Mouse (Mus musculus): ENCODE results near the gene Ascl3. TPM values are rescaled to one million over a fixed set of nuclear protein-coding genes. Genes with fewer than 3 reads are reported as not detected.

Ascl3 gene
- polyA plus RNA-seq, 1 experiment from 2014 or later = not detected

- Histone ChIP-seq H3K9me3 (no peaks in the 10 kb centered on the region), H3K4me3 (peak overlapping the region; percentile 73), H3K27me3 (ENCODE audit: insufficient read depth, poor library complexity, severe bottlenecking) (no peaks in the 10 kb centered on the region), H3K27ac (peak overlapping the region; percentile 90), H3K4me1 (peaks cover 37% of the 10 kb centered on the region), H3K36me3 (no peaks in the 10 kb centered on the region)
- WGBS = 2% methylated on average over 17 of the region's 17 CpGs
- DNase-seq (ENCODE audit: low spot score) = no peak
Measured at GRCm38 (mm10) chr7:109704016-109704377, 27.5 kb downstream of the Ascl3 start.

- H3K27me3 ChIP-seq (ENCODE audit: insufficient read depth, poor library complexity, severe bottlenecking) = no peaks in the 10 kb centered on the region
- DNase-seq (ENCODE audit: low spot score) = peak; percentile 98
- peaks cover 31% of the 10 kb centered on the region for H3K4me1 ChIP-seq
- peak within 1 kb of the TSS; percentile 90 for H3K27ac ChIP-seq
- peak within 1 kb of the TSS; percentile 73 for H3K4me3 ChIP-seq
- no peaks in the 10 kb centered on the region for H3K36me3 ChIP-seq
- WGBS = under 1% methylated on average over 61 of the region's 61 CpGs
- H3K9me3 ChIP-seq = no peaks in the 10 kb centered on the region
Measured at GRCm38 (mm10) chr7:109703190-109704015, 28.1 kb downstream of the Ascl3 start, which contains the start of the genes St5 and Akip1. Gene St5, minus strand, starts transcription at chr7:109703605. Gene Akip1, plus strand, starts transcription at chr7:109703690.

GRCm38 (mm10) chr7:109702721-109703120 is 28.8 kb downstream of the Ascl3 start:
- 34% methylated on average over 4 of the region's 4 CpGs for WGBS
- no peak overlapping the region for H3K27ac ChIP-seq
- peak overlapping the region; percentile 73 for H3K4me3 ChIP-seq
- H3K9me3 ChIP-seq = no peaks in the 10 kb centered on the region
- DNase-seq (ENCODE audit: low spot score) = no peak
- H3K36me3 ChIP-seq = no peaks in the 10 kb centered on the region
- H3K4me1 ChIP-seq = peaks cover 24% of the 10 kb centered on the region; the same call in 1 of the 2 replicates
- no peaks in the 10 kb centered on the region for H3K27me3 ChIP-seq (ENCODE audit: insufficient read depth, poor library complexity, severe bottlenecking)

- no peak for DNase-seq (ENCODE audit: low spot score)
- Histone ChIP-seq H3K27ac (no peak overlapping the region), H3K4me3 (no peak overlapping the region), H3K36me3 (no peaks in the 10 kb centered on the region), H3K4me1 (peaks cover 14% of the 10 kb centered on the region; the same call in 1 of the 2 replicates), H3K27me3 (ENCODE audit: insufficient read depth, poor library complexity, severe bottlenecking) (no peaks in the 10 kb centered on the region), H3K9me3 (no peaks in the 10 kb centered on the region)
Measured at GRCm38 (mm10) chr7:109700213-109700612, 31.3 kb downstream of the Ascl3 start.

- Histone ChIP-seq H3K27ac (peak overlapping the region; percentile 31; the same call in 1 of the 2 replicates), H3K4me3 (no peak overlapping the region), H3K36me3 (no peaks in the 10 kb centered on the region), H3K9me3 (no peaks in the 10 kb centered on the region), H3K27me3 (ENCODE audit: insufficient read depth, poor library complexity, severe bottlenecking) (no peaks in the 10 kb centered on the region), H3K4me1 (0 out of 2 replicates have a peak, but pooled peaks cover 4% of the 10 kb centered on the region)
- no peak for DNase-seq (ENCODE audit: low spot score)
- 81% methylated on average over 10 of the region's 10 CpGs for whole genome bisulfite sequencing
Measured at GRCm38 (mm10) chr7:109695339-109695726, 36.2 kb downstream of the Ascl3 start.

- H3K27me3 ChIP-seq (ENCODE audit: insufficient read depth, poor library complexity, severe bottlenecking) = no peaks in the 10 kb centered on the region
- no peak overlapping the region for H3K27ac ChIP-seq
- no peak for DNase-seq (ENCODE audit: low spot score)
- H3K36me3 ChIP-seq = no peaks in the 10 kb centered on the region
- 80% methylated on average over 13 of the region's 13 CpGs for WGBS
- 0 out of 2 replicates have a peak, but pooled peaks cover 4% of the 10 kb centered on the region for H3K4me1 ChIP-seq
- no peak overlapping the region for H3K4me3 ChIP-seq
- no peaks in the 10 kb centered on the region for H3K9me3 ChIP-seq
Measured at GRCm38 (mm10) chr7:109694576-109695338, 36.8 kb downstream of the Ascl3 start.

- Histone ChIP-seq H3K27me3 (ENCODE audit: insufficient read depth, poor library complexity, severe bottlenecking) (no peaks in the 10 kb centered on the region), H3K36me3 (no peaks in the 10 kb centered on the region), H3K9me3 (no peaks in the 10 kb centered on the region), H3K4me3 (no peak overlapping the region), H3K27ac (no peak overlapping the region), H3K4me1 (peaks cover 14% of the 10 kb centered on the region)
- WGBS = 85% methylated on average over 5 of the region's 5 CpGs
- DNase-seq (ENCODE audit: low spot score) = no peak
Measured at GRCm38 (mm10) chr7:109690961-109691360, 40.6 kb downstream of the Ascl3 start.

- WGBS = 87% methylated on average over 3 of the region's 3 CpGs
- no peaks in the 10 kb centered on the region for H3K36me3 ChIP-seq
- DNase-seq (ENCODE audit: low spot score) = no peak
- no peaks in the 10 kb centered on the region for H3K27me3 ChIP-seq (ENCODE audit: insufficient read depth, poor library complexity, severe bottlenecking)
- H3K27ac ChIP-seq = no peak overlapping the region
- peaks cover 14% of the 10 kb centered on the region for H3K4me1 ChIP-seq
- no peak overlapping the region for H3K4me3 ChIP-seq
- no peaks in the 10 kb centered on the region for H3K9me3 ChIP-seq
Measured at GRCm38 (mm10) chr7:109690101-109690500, 41.4 kb downstream of the Ascl3 start.

- Histone ChIP-seq H3K9me3 (no peaks in the 10 kb centered on the region), H3K27ac (no peak overlapping the region), H3K4me3 (no peak overlapping the region), H3K4me1 (peaks cover 10% of the 10 kb centered on the region), H3K36me3 (no peaks in the 10 kb centered on the region), H3K27me3 (ENCODE audit: insufficient read depth, poor library complexity, severe bottlenecking) (no peaks in the 10 kb centered on the region)
- DNase-seq (ENCODE audit: low spot score) = no peak
- 66% methylated on average over 9 of the region's 9 CpGs for WGBS
Measured at GRCm38 (mm10) chr7:109686585-109687128, 44.9 kb downstream of the Ascl3 start.

- Histone ChIP-seq H3K27ac (no peak overlapping the region), H3K4me1 (no peaks in the 10 kb centered on the region), H3K4me3 (no peak overlapping the region), H3K9me3 (no peaks in the 10 kb centered on the region), H3K27me3 (ENCODE audit: insufficient read depth, poor library complexity, severe bottlenecking) (no peaks in the 10 kb centered on the region), H3K36me3 (no peaks in the 10 kb centered on the region)
- 88% methylated on average over 1 of the region's 1 CpGs for WGBS
- no peak for DNase-seq (ENCODE audit: low spot score)
Measured at GRCm38 (mm10) chr7:109680879-109681278, 50.6 kb downstream of the Ascl3 start.

GRCm38 (mm10) chr7:109680284-109680683 is 51.2 kb downstream of the Ascl3 start:
- H3K27ac ChIP-seq = no peak overlapping the region
- DNase-seq (ENCODE audit: low spot score) = no peak
- 85% methylated on average over 2 of the region's 2 CpGs for WGBS
- H3K36me3 ChIP-seq = no peaks in the 10 kb centered on the region
- no peaks in the 10 kb centered on the region for H3K9me3 ChIP-seq
- no peaks in the 10 kb centered on the region for H3K4me1 ChIP-seq
- H3K27me3 ChIP-seq (ENCODE audit: insufficient read depth, poor library complexity, severe bottlenecking) = no peaks in the 10 kb centered on the region
- no peak overlapping the region for H3K4me3 ChIP-seq
